Comparison of ENCODE assay signal across 8 mouse cellular contexts in genomic region chr7:83477661-83478121, GRCm38 (mm10).
A peak's percentile ranks its signal among the peaks of the same experiment; 100 is the strongest.
DNase-seq lines count a peak whose midpoint lies in the region; ATAC-seq and TF ChIP-seq lines count a peak whose summit lies in the region.

No protein-coding gene starts in this region.

- H3K4me3 ChIP-seq in hindbrain, embryonic 13.5 days = no peak overlapping the region
- no peak overlapping the region for H3K4me3 ChIP-seq in hindbrain, embryonic 11.5 days (ENCODE audit: low read depth, low read length)
- no peak overlapping the region for H3K4me3 ChIP-seq in limb, embryonic 10.5 days
- H3K4me3 ChIP-seq in liver, postnatal 0 days (ENCODE audit: low read depth, low read length) = no peak overlapping the region

- no peaks in the 10 kb centered on the region for H3K27me3 ChIP-seq in hindbrain, embryonic 13.5 days
- H3K27me3 ChIP-seq in hindbrain, embryonic 11.5 days (ENCODE audit: control insufficient read depth, insufficient read depth, low read length) = no peaks in the 10 kb centered on the region
- H3K27me3 ChIP-seq in limb, embryonic 10.5 days (ENCODE audit: low read depth, poor library complexity, severe bottlenecking) = no peaks in the 10 kb centered on the region
- H3K27me3 ChIP-seq in liver, postnatal 0 days (ENCODE audit: insufficient read depth, low read length) = no peaks in the 10 kb centered on the region

- H3K27ac ChIP-seq in hindbrain, embryonic 13.5 days = peak overlapping the region; percentile 60
- H3K27ac ChIP-seq in hindbrain, embryonic 11.5 days (ENCODE audit: low read depth, low read length) = no peak overlapping the region
- H3K27ac ChIP-seq in limb, embryonic 10.5 days = peak overlapping the region; percentile 75; the same call in 1 of the 2 replicates
- no peak overlapping the region for H3K27ac ChIP-seq in liver, postnatal 0 days (ENCODE audit: low read depth)

- 16% methylated on average over 7 of the region's 7 CpGs for WGBS in hindbrain, embryonic 13.5 days
- WGBS in hindbrain, embryonic 11.5 days = 28% methylated on average over 7 of the region's 7 CpGs
- WGBS in limb, embryonic 10.5 days = 74% methylated on average over 7 of the region's 7 CpGs
- 66% methylated on average over 7 of the region's 7 CpGs for WGBS in liver, postnatal 0 days (ENCODE audit: insufficient replicate concordance)

- ATAC-seq in hindbrain, embryonic 13.5 days (ENCODE audit: low FRiP score) = peak; percentile 82
- ATAC-seq in hindbrain, embryonic 11.5 days (ENCODE audit: low FRiP score) = no peak
- ATAC-seq in liver, postnatal 0 days = no peak

- no peak for TF ChIP-seq CTCF in liver, postnatal 0 days (IDR thresholded peaks at IDR 0.05; ENCODE audit: low read depth)

- peaks cover 24% of the 10 kb centered on the region for H3K4me1 ChIP-seq in hindbrain, embryonic 13.5 days (replicated peaks)
- no peaks in the 10 kb centered on the region for H3K4me1 ChIP-seq in hindbrain, embryonic 11.5 days (replicated peaks; ENCODE audit: control insufficient read depth, insufficient read depth, low read length)
- peaks cover 42% of the 10 kb centered on the region for H3K4me1 ChIP-seq in limb, embryonic 10.5 days
- no peaks in the 10 kb centered on the region for H3K4me1 ChIP-seq in liver, postnatal 0 days (ENCODE audit: insufficient read depth)

- TF ChIP-seq EP300 in liver, postnatal 0 days (IDR thresholded peaks at IDR 0.05; ENCODE audit: low read depth) = no peak

- no peak overlapping the region for H3K9ac ChIP-seq in hindbrain, embryonic 13.5 days
- H3K9ac ChIP-seq in hindbrain, embryonic 11.5 days (ENCODE audit: low read depth, low read length) = no peak overlapping the region
- H3K9ac ChIP-seq in liver, postnatal 0 days (replicated peaks) = no peak overlapping the region

- H3K4me2 ChIP-seq in hindbrain, embryonic 13.5 days = peak overlapping the region; percentile 20; the same call in 1 of the 2 replicates
- H3K4me2 ChIP-seq in hindbrain, embryonic 11.5 days (replicated peaks; ENCODE audit: low read depth, low read length) = no peak overlapping the region
- no peak overlapping the region for H3K4me2 ChIP-seq in liver, postnatal 0 days (ENCODE audit: low read depth, low read length)

- no peaks in the 10 kb centered on the region for H3K9me3 ChIP-seq in hindbrain, embryonic 13.5 days
- no peaks in the 10 kb centered on the region for H3K9me3 ChIP-seq in hindbrain, embryonic 11.5 days (ENCODE audit: control insufficient read depth, low read length)
- no peaks in the 10 kb centered on the region for H3K9me3 ChIP-seq in limb, embryonic 10.5 days (replicated peaks)
- no peaks in the 10 kb centered on the region for H3K9me3 ChIP-seq in liver, postnatal 0 days (ENCODE audit: low read length)

- no peak for DNase-seq in hindbrain, embryonic 11.5 days (ENCODE audit: low spot score)
- peak; percentile 63 for DNase-seq in brain, adult 2 months (ENCODE audit: low read depth, low spot score)
- peak; percentile 61 to 81 for DNase-seq in cerebellum, postnatal 14 days
- DNase-seq in limb, embryonic 10.5 days (ENCODE audit: low spot score) = no peak
- no peak for DNase-seq in testis, postnatal 10 days (ENCODE audit: low spot score)
- DNase-seq in liver, postnatal 0 days = no peak
- DNase-seq in left cerebral cortex, adult 8-10 months (ENCODE audit: low spot score in 2 of 2) = no peak

- no peaks in the 10 kb centered on the region for H3K36me3 ChIP-seq in hindbrain, embryonic 13.5 days
- no peaks in the 10 kb centered on the region for H3K36me3 ChIP-seq in hindbrain, embryonic 11.5 days (ENCODE audit: control insufficient read depth, insufficient read depth, low read length)
- H3K36me3 ChIP-seq in limb, embryonic 10.5 days = no peaks in the 10 kb centered on the region
- no peaks in the 10 kb centered on the region for H3K36me3 ChIP-seq in liver, postnatal 0 days (replicated peaks; ENCODE audit: insufficient read depth, low read length)

Comparison
In these comparisons a context has a peak if more than half of its experiments do, and no peak if none do; other contexts are left out.
1. H3K27ac ChIP-seq: peak in hindbrain, embryonic 13.5 days (single experiment) and limb, embryonic 10.5 days (single experiment); none in hindbrain, embryonic 11.5 days (single experiment) and liver, postnatal 0 days (single experiment).
2. DNase-seq: peak in brain, adult 2 months (single experiment) and cerebellum, postnatal 14 days (2 of 2); none in hindbrain, embryonic 11.5 days (single experiment), limb, embryonic 10.5 days (single experiment), testis, postnatal 10 days (single experiment), liver, postnatal 0 days (single experiment) and left cerebral cortex, adult 8-10 months (0 of 2).